In genomic region chr7:127392251-127392824, GRCm38 (mm10) we compare ENCODE assay signal across 9 mouse cellular contexts. TPM values are rescaled to one million over a fixed set of nuclear protein-coding genes. Genes with fewer than 3 reads are reported as not detected.
DNase-seq lines count a peak whose midpoint lies in the region; ATAC-seq and TF ChIP-seq lines count a peak whose summit lies in the region.
"Had no signal": no experiment of that assay in that cellular context is flagged by ENCODE, and none has a peak within 500 bp of the region (broad histone marks: within the 10 kb centered on the region; RNA-seq: fewer than 3 reads in every experiment).

No protein-coding gene starts in this region.

- DNase-seq in kidney, adult 2 months = no peak
- no peak for DNase-seq in kidney, postnatal 4 days
- no peak for DNase-seq in limb, embryonic 10.5 days (ENCODE audit: low spot score)
- no peak for DNase-seq in left cerebral cortex, adult 11 months (ENCODE audit: low spot score)
- no peak for DNase-seq in adrenal gland, adult 8-10 months
- no peak for DNase-seq in spleen, adult 18-20 months

- H3K27me3 ChIP-seq in kidney, adult 2 months (replicated peaks; ENCODE audit: control insufficient read depth, insufficient read depth, low read length) = no peaks in the 10 kb centered on the region
- H3K27me3 ChIP-seq in embryonic facial prominence, embryonic 12.5 days = no peaks in the 10 kb centered on the region
- no peaks in the 10 kb centered on the region; the same call in 1 of the 2 replicates for H3K27me3 ChIP-seq in limb, embryonic 10.5 days (ENCODE audit: low read depth, poor library complexity, severe bottlenecking)
- H3K27me3 ChIP-seq in neural tube, embryonic 12.5 days (replicated peaks) = no peaks in the 10 kb centered on the region
- H3K27me3 ChIP-seq: Patski had no signal

- no peak overlapping the region for H3K27ac ChIP-seq in kidney, adult 2 months (ENCODE audit: insufficient read depth, low read depth, low read length)
- no peak overlapping the region for H3K27ac ChIP-seq in embryonic facial prominence, embryonic 12.5 days
- no peak overlapping the region for H3K27ac ChIP-seq in limb, embryonic 10.5 days
- H3K27ac ChIP-seq in neural tube, embryonic 12.5 days = no peak overlapping the region

- no peak for ATAC-seq in embryonic facial prominence, embryonic 12.5 days (ENCODE audit: insufficient number of reproducible peaks, insufficient read depth, low FRiP score, low TSS enrichment)
- ATAC-seq in neural tube, embryonic 12.5 days (ENCODE audit: low FRiP score, low read depth) = no peak

- WGBS in kidney, adult 2 months = 80% methylated on average over 8 of the region's 8 CpGs
- WGBS in embryonic facial prominence, embryonic 12.5 days = 81% methylated on average over 8 of the region's 8 CpGs
- WGBS in limb, embryonic 10.5 days = 84% methylated on average over 8 of the region's 8 CpGs
- WGBS in neural tube, embryonic 12.5 days = 87% methylated on average over 8 of the region's 8 CpGs

- H3K4me1 ChIP-seq in kidney, adult 2 months (ENCODE audit: control insufficient read depth, insufficient read depth, low read length) = peaks cover 8% of the 10 kb centered on the region; the same call in 1 of the 2 replicates
- H3K4me1 ChIP-seq in embryonic facial prominence, embryonic 12.5 days = peaks cover 4% of the 10 kb centered on the region
- H3K4me1 ChIP-seq in limb, embryonic 10.5 days = peaks cover 16% of the 10 kb centered on the region
- peaks cover 13% of the 10 kb centered on the region for H3K4me1 ChIP-seq in neural tube, embryonic 12.5 days

- no peak for TF ChIP-seq POLR2A in kidney, adult 2 months (IDR thresholded peaks at IDR 0.05; ENCODE audit: low read depth, low read length)

- H3K9ac ChIP-seq in embryonic facial prominence, embryonic 12.5 days = peak overlapping the region; percentile 76
- peak overlapping the region; percentile 85 for H3K9ac ChIP-seq in neural tube, embryonic 12.5 days

- H3K36me3 ChIP-seq in kidney, adult 2 months (ENCODE audit: control insufficient read depth, insufficient read depth, low read length) = no peaks in the 10 kb centered on the region
- H3K36me3 ChIP-seq in embryonic facial prominence, embryonic 12.5 days = peaks cover 11% of the 10 kb centered on the region
- peaks cover 20% of the 10 kb centered on the region for H3K36me3 ChIP-seq in limb, embryonic 10.5 days
- peaks cover 10% of the 10 kb centered on the region; the same call in 1 of the 2 replicates for H3K36me3 ChIP-seq in neural tube, embryonic 12.5 days

- no peak for TF ChIP-seq CTCF in kidney, adult 2 months (conservative IDR thresholded peaks at IDR 0.05; ENCODE audit: insufficient read depth, insufficient read length, low read depth, low read length)

- H3K9me3 ChIP-seq in embryonic facial prominence, embryonic 12.5 days = no peaks in the 10 kb centered on the region
- no peaks in the 10 kb centered on the region for H3K9me3 ChIP-seq in limb, embryonic 10.5 days (replicated peaks)
- H3K9me3 ChIP-seq in neural tube, embryonic 12.5 days = no peaks in the 10 kb centered on the region

- peak overlapping the region; percentile 85 for H3K4me2 ChIP-seq in embryonic facial prominence, embryonic 12.5 days (replicated peaks)
- peak overlapping the region; percentile 85 for H3K4me2 ChIP-seq in neural tube, embryonic 12.5 days (replicated peaks)

- H3K4me3 ChIP-seq in kidney, adult 2 months (ENCODE audit: insufficient read depth, low read depth, low read length) = peak overlapping the region; percentile 91; the same call in 1 of the 2 replicates
- peak overlapping the region; percentile 72 for H3K4me3 ChIP-seq in embryonic facial prominence, embryonic 12.5 days
- peak overlapping the region; percentile 73 for H3K4me3 ChIP-seq in limb, embryonic 10.5 days
- peak overlapping the region; percentile 57 for H3K4me3 ChIP-seq in neural tube, embryonic 12.5 days

RNA-seq across cellular contexts. Expression of gene E430018J23Rik, which starts 1.1 kb away (rescaled TPM):
- 5.5 and 7.4 TPM in 2 replicates for polyA plus RNA-seq in kidney, adult 2 months (2012; rRNA removed)
- polyA plus RNA-seq in embryonic facial prominence, embryonic 12.5 days (2016; fragmentation: Nextera tagmentation; extraction: Ambion mirVana) = 6.9 and 7.8 TPM in 2 replicates
- 5.7 and 7.0 TPM in 2 replicates for polyA plus RNA-seq in limb, embryonic 10.5 days (2016; fragmentation: Nextera tagmentation; extraction: Ambion mirVana)
- polyA plus RNA-seq in neural tube, embryonic 12.5 days (2016; fragmentation: Nextera tagmentation; extraction: Ambion mirVana) = 6.4 and 7.8 TPM in 2 replicates
- 10 to 100 TPM; 10.3 to 12.7 (median 11.4) TPM for total RNA-seq in adrenal gland, adult 8-10 months (2022)

RNA-seq across cellular contexts. Expression of gene 9130019O22Rik, which starts 5.4 kb away (rescaled TPM):
- 3.3 and 3.4 TPM in 2 replicates for polyA plus RNA-seq in kidney, adult 2 months (2012; rRNA removed)
- polyA plus RNA-seq in embryonic facial prominence, embryonic 12.5 days (2016; fragmentation: Nextera tagmentation; extraction: Ambion mirVana) = 6.0 and 6.9 TPM in 2 replicates
- polyA plus RNA-seq in limb, embryonic 10.5 days (2016; fragmentation: Nextera tagmentation; extraction: Ambion mirVana) = 5.2 and 7.2 TPM in 2 replicates
- polyA plus RNA-seq in neural tube, embryonic 12.5 days (2016; fragmentation: Nextera tagmentation; extraction: Ambion mirVana) = 5.3 TPM in 2 replicates
- 1 to 10 TPM; 4.5 to 6.6 (median 5.9) TPM for total RNA-seq in adrenal gland, adult 8-10 months (2022)

RNA-seq across cellular contexts. Expression of gene Zfp764, which starts 14.3 kb away (rescaled TPM):
- polyA plus RNA-seq in kidney, adult 2 months (2012; rRNA removed) = 6.2 and 6.6 TPM in 2 replicates
- 7.9 and 8.5 TPM in 2 replicates for polyA plus RNA-seq in embryonic facial prominence, embryonic 12.5 days (2016; fragmentation: Nextera tagmentation; extraction: Ambion mirVana)
- polyA plus RNA-seq in limb, embryonic 10.5 days (2016; fragmentation: Nextera tagmentation; extraction: Ambion mirVana) = 6.2 and 7.9 TPM in 2 replicates
- 5.7 and 6.8 TPM in 2 replicates for polyA plus RNA-seq in neural tube, embryonic 12.5 days (2016; fragmentation: Nextera tagmentation; extraction: Ambion mirVana)
- 10 to 100 TPM in 1 of 4 experiments, 1 to 10 TPM in 3; 6.8 to 10.0 (median 8.3) TPM for total RNA-seq in adrenal gland, adult 8-10 months (2022)

RNA-seq across cellular contexts. Expression of gene Zfp747, which starts 16.5 kb away (rescaled TPM):
- 6.5 and 7.2 TPM in 2 replicates for polyA plus RNA-seq in kidney, adult 2 months (2012; rRNA removed)
- polyA plus RNA-seq in embryonic facial prominence, embryonic 12.5 days (2016; fragmentation: Nextera tagmentation; extraction: Ambion mirVana) = 9.3 and 10.5 TPM in 2 replicates
- polyA plus RNA-seq in limb, embryonic 10.5 days (2016; fragmentation: Nextera tagmentation; extraction: Ambion mirVana) = 7.9 and 9.5 TPM in 2 replicates
- polyA plus RNA-seq in neural tube, embryonic 12.5 days (2016; fragmentation: Nextera tagmentation; extraction: Ambion mirVana) = 7.2 and 8.3 TPM in 2 replicates
- 10 to 100 TPM; 11.1 to 14.4 (median 12.5) TPM for total RNA-seq in adrenal gland, adult 8-10 months (2022)

RNA-seq across cellular contexts. Expression of gene Zfp688, which starts 29.5 kb away (rescaled TPM):
- polyA plus RNA-seq in kidney, adult 2 months (2012; rRNA removed) = 19.1 TPM in 2 replicates
- 25.0 and 28.4 TPM in 2 replicates for polyA plus RNA-seq in embryonic facial prominence, embryonic 12.5 days (2016; fragmentation: Nextera tagmentation; extraction: Ambion mirVana)
- 29.5 and 37.0 TPM in 2 replicates for polyA plus RNA-seq in limb, embryonic 10.5 days (2016; fragmentation: Nextera tagmentation; extraction: Ambion mirVana)
- polyA plus RNA-seq in neural tube, embryonic 12.5 days (2016; fragmentation: Nextera tagmentation; extraction: Ambion mirVana) = 31.4 and 36.0 TPM in 2 replicates
- total RNA-seq in adrenal gland, adult 8-10 months (2022) = 10 to 100 TPM; 15.5 to 22.0 (median 19.5) TPM
